Mouse (Mus musculus) activated CD4-positive, CD25-positive, alpha-beta regulatory T cell, adult 4 months (primary cell): ENCODE data around the gene Arhgap42. TPM values are rescaled to one million over a fixed set of nuclear protein-coding genes. Genes with fewer than 3 reads are reported as not detected.

ENCODE experiments used
- ATAC-seq: one replicate; pipeline ENCODE4 v1.8.0; 2017
- polyA plus RNA-seq, 2 experiments: library from polyadenylated mRNA; unstranded; fragments of 100-300 nt; shearing (Covaris generic); gene quantifications; one replicate each; pipeline ENCODE4 v1.2.1; 2017

Gene Arhgap42
- polyA plus RNA-seq, 2 experiments from 2014 or later = not detected

DNA sequence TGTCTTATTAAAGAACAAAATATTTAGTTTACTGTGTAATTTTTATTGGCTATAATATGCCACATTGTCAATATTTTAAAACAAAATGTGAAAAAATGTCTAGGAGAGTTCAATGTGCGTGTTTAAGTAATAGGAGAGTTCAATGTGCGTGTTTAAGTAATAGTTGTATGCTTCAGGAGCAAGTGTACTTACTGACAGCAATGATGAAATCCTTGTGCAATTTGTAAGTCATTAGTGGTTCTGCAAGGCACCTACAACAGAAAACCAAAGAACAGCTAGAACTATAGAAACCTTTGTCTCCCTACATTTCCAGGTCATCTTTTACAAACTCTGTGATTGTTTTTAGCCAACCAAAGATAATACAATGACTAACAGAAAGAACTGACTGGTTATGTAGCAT lies 223.8 kb downstream of the Arhgap42 start:
- no peak for ATAC-seq

DNA sequence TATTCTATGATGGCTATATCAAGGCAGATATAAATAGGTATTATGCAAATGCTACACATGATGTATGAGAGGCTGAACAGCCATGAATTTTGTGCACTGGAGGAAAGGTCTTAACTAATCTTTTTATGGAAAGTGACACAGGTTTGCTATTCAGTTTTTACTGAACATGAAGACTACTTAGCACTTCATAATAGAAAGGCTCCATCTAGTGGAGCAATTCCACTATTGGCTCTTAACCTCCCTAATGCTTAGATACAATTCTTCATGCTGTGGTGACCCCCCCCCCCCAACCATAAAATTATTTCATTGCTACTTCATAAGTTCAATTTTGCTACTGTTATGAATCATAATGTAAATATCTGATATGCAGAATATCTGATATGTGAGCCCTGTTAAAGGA lies 237.7 kb downstream of the Arhgap42 start:
- ATAC-seq = no peak

DNA sequence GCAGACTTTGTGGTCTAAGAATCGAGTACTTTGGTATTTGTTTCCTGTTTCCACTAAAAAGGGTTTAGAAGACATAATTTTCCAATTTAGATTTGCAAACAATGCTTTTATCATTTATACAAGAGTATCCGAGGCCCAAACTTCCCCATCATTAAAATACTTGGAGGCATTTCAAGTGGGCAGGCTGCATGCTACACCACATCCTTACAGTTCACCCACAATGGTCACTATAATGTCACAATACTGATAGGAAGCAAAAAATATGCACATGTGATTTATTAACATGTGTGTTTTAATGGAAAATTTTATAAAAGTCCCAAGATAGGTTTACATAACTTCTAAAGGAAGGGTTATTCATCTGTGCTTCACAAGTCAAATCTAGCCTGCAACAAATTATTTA lies 242.4 kb downstream of the Arhgap42 start:
- ATAC-seq = no peak

DNA sequence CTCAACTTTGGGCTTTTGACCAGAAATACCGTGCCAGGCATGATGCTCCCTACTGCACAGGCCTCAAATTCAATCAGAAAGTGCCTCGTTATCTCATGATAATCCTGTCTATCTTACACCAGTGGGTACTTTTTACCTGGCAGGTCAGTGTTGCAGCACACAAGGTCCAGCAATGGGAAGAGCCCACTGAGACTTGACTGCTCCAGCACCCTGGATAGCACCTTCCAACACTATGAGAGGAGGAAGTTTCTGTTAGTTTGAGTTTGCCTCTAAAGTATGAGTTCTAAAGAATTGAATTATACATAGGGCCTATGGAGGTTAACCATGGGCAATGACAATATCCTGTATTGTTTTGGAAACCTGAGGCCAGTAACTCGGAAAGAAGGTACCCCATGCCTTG lies 256.6 kb downstream of the Arhgap42 start:
- ATAC-seq = no peak

DNA sequence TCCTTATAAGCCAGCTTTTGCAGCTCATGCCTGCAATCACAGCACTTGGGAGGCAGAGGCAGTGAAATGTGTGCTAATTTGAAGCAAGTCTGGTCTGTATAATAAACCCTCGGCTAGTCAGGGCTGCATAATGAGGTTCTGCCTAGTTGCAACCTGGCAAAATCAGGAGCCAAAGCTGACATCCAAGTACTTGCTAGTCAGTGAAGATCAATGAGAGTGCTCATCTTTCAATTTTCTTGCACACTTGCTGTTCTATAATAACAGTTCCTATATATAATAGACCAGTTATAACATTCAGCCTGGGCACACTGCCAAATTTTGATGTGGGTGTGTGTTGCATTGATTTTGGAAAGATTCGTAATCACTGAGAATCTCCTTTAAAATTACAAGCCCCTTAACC lies 261.1 kb downstream of the Arhgap42 start:
- no peak for ATAC-seq

DNA sequence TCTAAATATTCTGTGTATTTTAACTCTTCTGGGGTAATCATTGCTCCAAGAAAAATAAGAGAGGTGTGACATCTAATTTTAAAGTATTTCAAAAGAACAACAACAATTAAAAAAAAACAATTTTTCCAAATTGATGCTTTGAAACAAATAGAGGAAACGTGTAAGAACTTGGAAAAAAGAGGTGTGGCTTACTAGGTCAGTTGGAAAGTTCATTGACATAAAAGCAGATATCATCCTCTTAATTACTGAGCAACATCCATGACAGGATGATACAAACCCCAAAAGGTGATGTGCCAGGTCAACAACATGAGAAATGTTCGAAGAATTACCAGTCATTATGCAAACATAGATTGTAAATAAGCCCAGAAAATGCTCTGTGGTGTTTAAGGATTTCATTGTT lies 267.4 kb downstream of the Arhgap42 start, which contains the start of gene Gm16485:
Gene Gm16485, plus strand, starts transcription at position 301 of the 400 bp plus-strand sequence.
- ATAC-seq = no peak

DNA sequence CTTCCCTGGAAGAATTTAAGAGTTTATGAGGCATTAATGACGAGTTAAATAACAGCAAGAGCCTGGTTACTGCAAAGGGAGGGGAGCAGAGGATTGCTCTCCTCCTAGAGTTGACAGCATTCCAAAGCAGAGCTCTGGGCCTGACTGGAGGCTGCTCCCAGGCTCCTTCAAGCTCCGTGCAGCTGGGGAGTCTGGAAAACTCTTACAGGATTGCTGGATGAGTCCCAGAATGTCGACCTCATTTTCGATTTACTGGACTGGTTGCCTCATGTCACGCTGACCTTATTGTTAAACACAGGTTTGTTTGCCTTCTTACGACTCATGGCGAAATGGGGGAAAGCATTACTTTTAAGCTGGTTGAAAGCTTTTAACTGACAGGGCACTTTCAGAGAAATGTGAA lies 268.7 kb downstream of the Arhgap42 start:
- no peak for ATAC-seq

DNA sequence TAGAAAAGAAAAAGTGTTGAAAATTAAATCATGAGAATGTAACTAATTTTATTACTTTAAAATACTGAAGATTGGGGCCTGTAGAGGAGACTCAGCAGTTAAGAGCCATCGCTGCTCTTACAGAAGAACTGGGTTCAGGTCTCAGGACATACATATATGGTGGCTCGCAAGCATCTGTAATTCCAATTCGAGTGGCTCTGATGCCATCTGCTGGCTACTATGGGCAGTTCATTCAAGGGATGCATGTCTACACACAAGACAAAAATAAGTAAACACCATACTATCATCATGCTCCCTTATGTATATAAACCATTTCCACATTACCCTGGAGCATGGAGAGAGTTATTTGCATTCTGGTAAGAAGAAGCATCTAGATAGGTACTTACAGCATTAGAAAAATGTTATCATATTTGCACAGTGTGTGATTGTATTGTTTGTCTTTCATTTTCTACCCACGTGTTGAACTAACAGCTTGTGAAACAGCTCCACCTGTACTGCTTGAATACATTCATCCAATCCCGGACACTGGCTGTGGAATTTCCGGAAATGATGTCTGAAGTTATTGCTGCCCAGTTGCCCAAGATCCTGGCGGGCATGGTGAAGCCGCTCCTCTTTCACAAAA lies 274.3 kb downstream of the Arhgap42 start:
- no peak for ATAC-seq

DNA sequence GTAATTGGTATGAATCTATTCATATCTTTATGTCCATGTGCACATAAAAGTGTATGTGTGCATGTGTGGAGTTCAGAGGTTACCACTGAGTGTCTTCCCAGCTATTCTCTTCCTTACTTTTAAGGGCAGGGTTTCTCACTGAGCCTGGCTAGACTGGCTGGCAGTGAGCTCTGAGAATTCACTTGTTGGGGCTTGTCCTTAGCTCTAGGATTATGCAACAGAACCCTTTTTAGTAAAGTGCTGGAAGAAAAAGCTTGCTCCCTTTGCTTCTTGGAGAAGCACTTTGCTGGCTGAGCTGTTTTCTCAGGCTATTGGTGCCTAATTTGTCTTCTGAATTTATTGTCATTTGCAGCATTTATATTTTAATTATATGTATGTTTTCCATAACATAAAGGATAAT lies 285.6 kb downstream of the Arhgap42 start:
- no peak for ATAC-seq
